Mouse (Mus musculus) myocyte (in vitro differentiated cells): ENCODE results near the gene Asb2.

Experiments used
- CEBPB ChIP-seq: IDR thresholded peaks from 2 replicates; pipeline ENCODE4 v1.6.1; 2011; ENCODE audit warnings: mild to moderate bottlenecking, moderate library complexity; ENCODE audit not compliant: poor library complexity, insufficient read depth, severe bottlenecking
- MYOG ChIP-seq, 3 experiments: IDR thresholded peaks; one replicate each; pipeline ENCODE4 v1.6.1; 2011; ENCODE audit warnings: control low read depth in 2 of 3, low read depth in 2 of 3, mild to moderate bottlenecking in 2 of 3; ENCODE audit not compliant: insufficient read length in 2 of 3, control insufficient read depth in 1 of 3, insufficient read depth in 1 of 3
- POLR2A ChIP-seq: IDR thresholded peaks from one replicate; pipeline ENCODE4 v1.6.1; 2011; ENCODE audit warnings: low read depth, mild to moderate bottlenecking, control low read depth, moderate library complexity; ENCODE audit not compliant: insufficient read length
- TCF3 ChIP-seq: IDR thresholded peaks from one replicate; pipeline ENCODE4 v1.6.1; 2011; ENCODE audit warnings: low read depth, control low read depth; ENCODE audit not compliant: insufficient read length
- USF1 ChIP-seq: IDR thresholded peaks from one replicate; pipeline ENCODE4 v1.6.1; 2011; ENCODE audit warnings: low read depth, mild to moderate bottlenecking, control low read depth, moderate library complexity

DNA sequence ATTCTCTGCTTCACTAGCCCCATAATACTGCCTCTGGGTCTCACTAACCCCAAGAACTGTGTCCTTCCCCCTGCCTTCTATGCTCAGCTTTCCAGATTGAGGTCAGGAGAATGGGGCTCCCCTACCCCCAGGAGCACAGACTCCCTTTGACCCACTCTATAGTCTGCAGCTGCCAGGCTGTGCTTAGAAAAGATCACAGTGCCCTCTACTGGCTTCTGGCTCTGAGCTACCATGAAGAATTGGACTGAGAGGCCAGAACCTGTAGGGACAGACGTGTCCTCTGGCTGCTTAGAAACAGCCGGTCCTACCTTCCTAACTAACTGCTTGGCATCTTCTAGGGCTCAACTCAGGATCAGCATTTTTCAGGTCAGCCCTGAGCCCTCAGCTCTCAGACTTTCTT lies 49.6 kb downstream of the Asb2 start:
- TF ChIP-seq POLR2A (no peak), CEBPB (no peak), USF1 (no peak), MYOG (IDR thresholded peaks at IDR 0.05; ENCODE audit: control insufficient read depth in 1 of 3, insufficient read depth in 1 of 3, insufficient read length in 2 of 3, low read depth in 2 of 3) (no peak), TCF3 (no peak)
